Mouse (Mus musculus) kidney, adult 2 months (tissue): ENCODE measurements around the gene Olfr56. TPM values are rescaled to one million over a fixed set of nuclear protein-coding genes. Genes with fewer than 3 reads are reported as not detected.

Source experiments
- DNase-seq: peaks from one replicate; pipeline ENCODE4 v3.0.0; 2021
- H3K27ac ChIP-seq: fragments of 200-500 bp; 2 replicates; pipeline ENCODE4 v1.5.1; 2012; ENCODE audit warnings: low read depth, low read length, control low read depth, inconsistent platforms; ENCODE audit not compliant: insufficient read depth
- H3K27me3 ChIP-seq: fragments of 200-500 bp; replicated peaks from 2 replicates; pipeline ENCODE4 v1.6.1; 2012; ENCODE audit warnings: mild to moderate bottlenecking, moderate library complexity, low read length, inconsistent platforms; ENCODE audit not compliant: control insufficient read depth, insufficient read depth
- H3K36me3 ChIP-seq: fragments of 200-500 bp; 2 replicates; pipeline ENCODE4 v1.6.1; 2012; ENCODE audit warnings: mild to moderate bottlenecking, moderate library complexity, low read length, inconsistent platforms; ENCODE audit not compliant: control insufficient read depth, insufficient read depth
- H3K4me1 ChIP-seq: fragments of 200-500 bp; 2 replicates; pipeline ENCODE4 v1.6.1; 2011; ENCODE audit warnings: low read length; ENCODE audit not compliant: control insufficient read depth, insufficient read depth
- H3K4me3 ChIP-seq: fragments of 200-500 bp; 2 replicates; pipeline ENCODE4 v1.5.1; 2011; ENCODE audit warnings: mild to moderate bottlenecking, low read depth, low read length, control low read depth; ENCODE audit not compliant: insufficient read depth
- CTCF ChIP-seq: fragments of 200-500 bp; conservative IDR thresholded peaks from 2 replicates; pipeline ENCODE4 v1.5.1; 2011; ENCODE audit warnings: low read depth, mild to moderate bottlenecking, control low read depth, low read length, moderate library complexity, mixed read lengths; ENCODE audit not compliant: insufficient read depth, insufficient read length
- POLR2A ChIP-seq: fragments of 200-500 bp; IDR thresholded peaks from one replicate; pipeline ENCODE4 v1.6.1; 2011; ENCODE audit warnings: low read depth, low read length, control low read depth
- WGBS: fragments of 180-500 bp; shearing (Covaris S2); methylation state at CpG from one replicate; pipeline ENCODE4 v1.1.7; 2018; 5-methylcytosine and 5-hydroxymethylcytosine counted together
- polyA plus RNA-seq: library from polyadenylated mRNA; depleted of rRNA; stranded (reverse); fragments of >200 nt; gene quantifications from 2 replicates; pipeline ENCODE4 v1.2.3, GENCODE M21; 2012; rRNA removed

Olfr56 gene
- polyA plus RNA-seq, 1 experiment, result 0.16 TPM

- WGBS, result 45% methylated on average over 1 of the region's 1 CpGs
- TF ChIP-seq POLR2A (no peak), CTCF (no peak)
- no peaks in the 10 kb centered on the region for H3K36me3 ChIP-seq
- H3K27me3 ChIP-seq, result no peaks in the 10 kb centered on the region
- H3K27ac ChIP-seq, result no peak overlapping the region
- H3K4me3 ChIP-seq, result no peak overlapping the region
- no peak for DNase-seq
- H3K4me1 ChIP-seq, result no peaks in the 10 kb centered on the region
These were observed 204.5 kb downstream of the Olfr56 start for GRCm38 (mm10) chr11:49183172-49183571.

Other genes with a start within 250 kb of the Olfr56 start
- 1,151 and 1,243 TPM in 2 replicates for gene Rack1, start 178.6 kb upstream of the Olfr56 start, polyA plus RNA-seq
- gene Trim41, start 161.5 kb upstream of the Olfr56 start, polyA plus RNA-seq, result 26.3 and 27.3 TPM in 2 replicates
- gene Trim7, start 152.7 kb upstream of the Olfr56 start, polyA plus RNA-seq, result 80.3 and 98.8 TPM in 2 replicates
- 9.7 and 10.4 TPM in 2 replicates for gene Gm12184, start 152.2 kb upstream of the Olfr56 start, polyA plus RNA-seq
- gene Irgm1, start 107.2 kb upstream of the Olfr56 start, polyA plus RNA-seq, result 24.4 and 28.2 TPM in 2 replicates
- gene Gm5431, start 76.7 kb upstream of the Olfr56 start, polyA plus RNA-seq, result 0.19 and 0.20 TPM in 2 replicates
- gene Psme2b, start 32.7 kb upstream of the Olfr56 start, polyA plus RNA-seq, result 4.0 and 6.5 TPM in 2 replicates
- 2.0 and 3.1 TPM in 2 replicates for gene 9930111J21Rik1, start 509 bp downstream of the Olfr56 start, polyA plus RNA-seq
- gene Gm12185, start 13.3 kb downstream of the Olfr56 start, polyA plus RNA-seq, result 0.08 and 0.33 TPM in 2 replicates
- 3.7 and 5.5 TPM in 2 replicates for gene Tgtp1, start 15.3 kb downstream of the Olfr56 start, polyA plus RNA-seq
- 1.4 and 2.4 TPM in 2 replicates for gene 9930111J21Rik2, start 72.4 kb downstream of the Olfr56 start, polyA plus RNA-seq
- 12.1 and 15.1 TPM in 2 replicates for gene Tgtp2, start 85.3 kb downstream of the Olfr56 start, polyA plus RNA-seq
- gene Ifi47, start 97.7 kb downstream of the Olfr56 start, polyA plus RNA-seq, result 4.5 and 8.4 TPM in 2 replicates
- gene Olfr1396, start 136.0 kb downstream of the Olfr56 start, polyA plus RNA-seq, result 2.7 and 4.1 TPM in 2 replicates
- gene Olfr1395, start 163.4 kb downstream of the Olfr56 start, polyA plus RNA-seq, result not detected in 2 replicates
- gene Olfr1394, start 175.5 kb downstream of the Olfr56 start, polyA plus RNA-seq, result 0.02 TPM in 1 of 2 replicates, not detected in the other
- gene Btnl9, start 208.3 kb downstream of the Olfr56 start, polyA plus RNA-seq, result 6.4 and 7.5 TPM in 2 replicates
- 2.0 and 2.6 TPM in 2 replicates for gene Zfp62, start 224.4 kb downstream of the Olfr56 start, polyA plus RNA-seq